Mouse (Mus musculus) heart, postnatal 10 days (tissue): ENCODE results near the gene Cx3cr1. TPM values are rescaled to one million over a fixed set of nuclear protein-coding genes. Genes with fewer than 3 reads are reported as not detected.

Source experiments
- DNase-seq, 2 experiments: peaks; one replicate each; pipeline ENCODE4 v3.0.0; 2021
- intact Hi-C: fragments of 180-260 bp; cut with DNase I; formaldehyde crosslinking; loops from one replicate; pipeline ENCODE4 v1.15.1; 2025
- total RNA-seq, 2 experiments: library from RNA; stranded (reverse); gene quantifications; 2 replicates each; pipeline ENCODE4 v1.2.3; 2021

Cx3cr1 gene
- total RNA-seq, 2 experiments from 2014 or later, result 3.9 to 7.1 TPM

DNA sequence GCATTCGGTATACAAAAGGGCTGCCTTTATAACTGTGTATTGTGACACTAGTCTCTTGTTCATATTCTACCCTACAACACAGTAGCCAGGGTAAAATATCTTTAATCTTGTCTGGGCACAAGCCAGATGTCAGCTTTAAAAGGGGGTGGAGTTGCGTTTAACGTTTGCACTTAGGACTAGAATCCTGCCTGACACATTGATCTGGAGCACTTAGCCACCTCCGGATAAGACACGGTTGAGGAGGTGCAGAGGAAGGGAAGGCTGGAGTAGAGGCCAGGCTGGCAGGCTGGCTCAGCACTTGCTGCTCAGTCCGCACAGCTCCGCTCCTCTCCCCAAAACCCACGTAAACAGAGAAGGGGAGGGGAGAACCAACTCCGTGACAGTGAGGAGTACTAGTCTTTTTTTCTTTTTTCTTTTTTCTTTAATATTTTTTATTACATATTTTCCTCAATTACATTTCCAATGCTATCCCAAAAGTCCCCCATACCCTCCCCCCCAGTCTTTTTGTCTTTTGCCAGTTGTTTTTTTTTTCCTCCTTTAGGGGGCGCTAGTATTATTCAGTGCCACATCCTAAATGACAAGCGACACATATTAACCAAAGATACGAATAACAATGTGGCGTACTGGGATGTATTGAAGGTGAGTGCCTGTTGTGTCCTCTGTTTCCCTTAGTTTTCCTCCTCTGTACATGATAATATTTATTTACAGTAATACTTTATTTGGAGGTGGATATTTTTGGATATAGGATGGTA lies 156.4 kb downstream of the Cx3cr1 start:
- intact Hi-C loops, result loop anchor here (2.0 kb wide), 1 partner anchor 186 kb away; no protein-coding TSS in a partner anchor
- no peak for DNase-seq

DNA sequence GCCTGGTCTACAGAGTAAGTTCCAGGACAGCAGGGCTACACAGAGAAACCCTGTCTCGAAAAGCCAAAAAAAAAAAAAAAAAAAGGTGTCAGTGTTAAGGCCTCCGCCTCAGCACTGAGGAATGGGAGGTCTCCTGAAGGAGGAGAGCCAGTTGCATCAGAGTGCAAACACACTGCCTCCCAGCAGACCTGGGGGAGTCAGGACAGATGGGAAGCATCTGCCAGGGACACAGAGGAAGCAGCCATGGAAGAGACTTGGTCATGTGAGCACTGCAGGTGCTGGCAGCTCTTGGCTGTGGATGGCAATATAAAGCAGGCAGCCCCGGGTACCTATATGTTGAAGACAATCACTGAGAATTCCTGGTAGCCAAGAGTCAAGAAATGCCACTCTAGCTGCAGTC lies 159.7 kb downstream of the Cx3cr1 start:
- DNase-seq, result no peak
- intact Hi-C loops, result no loop called here

DNA sequence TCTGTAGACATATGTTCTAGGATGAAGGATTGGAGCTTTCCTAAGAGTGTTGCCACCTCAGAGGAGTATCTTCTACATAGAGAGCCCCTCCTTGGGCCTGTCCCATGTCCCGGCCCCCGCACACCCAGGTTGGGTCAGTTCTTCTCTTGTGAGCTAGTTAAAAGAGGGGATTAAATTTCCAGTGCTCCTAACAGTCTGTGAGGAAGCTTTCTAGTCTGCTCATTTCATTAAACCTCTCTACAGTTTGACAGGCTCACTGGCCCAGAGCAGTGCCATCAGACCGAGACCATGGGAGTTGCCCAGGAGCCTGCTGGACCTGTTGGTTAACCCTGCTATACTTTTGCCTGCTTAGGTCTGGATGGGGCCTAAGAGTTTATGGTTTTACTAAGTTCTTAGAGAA lies 161.0 kb downstream of the Cx3cr1 start:
- intact Hi-C loops, result no loop called here
- no peak for DNase-seq

DNA sequence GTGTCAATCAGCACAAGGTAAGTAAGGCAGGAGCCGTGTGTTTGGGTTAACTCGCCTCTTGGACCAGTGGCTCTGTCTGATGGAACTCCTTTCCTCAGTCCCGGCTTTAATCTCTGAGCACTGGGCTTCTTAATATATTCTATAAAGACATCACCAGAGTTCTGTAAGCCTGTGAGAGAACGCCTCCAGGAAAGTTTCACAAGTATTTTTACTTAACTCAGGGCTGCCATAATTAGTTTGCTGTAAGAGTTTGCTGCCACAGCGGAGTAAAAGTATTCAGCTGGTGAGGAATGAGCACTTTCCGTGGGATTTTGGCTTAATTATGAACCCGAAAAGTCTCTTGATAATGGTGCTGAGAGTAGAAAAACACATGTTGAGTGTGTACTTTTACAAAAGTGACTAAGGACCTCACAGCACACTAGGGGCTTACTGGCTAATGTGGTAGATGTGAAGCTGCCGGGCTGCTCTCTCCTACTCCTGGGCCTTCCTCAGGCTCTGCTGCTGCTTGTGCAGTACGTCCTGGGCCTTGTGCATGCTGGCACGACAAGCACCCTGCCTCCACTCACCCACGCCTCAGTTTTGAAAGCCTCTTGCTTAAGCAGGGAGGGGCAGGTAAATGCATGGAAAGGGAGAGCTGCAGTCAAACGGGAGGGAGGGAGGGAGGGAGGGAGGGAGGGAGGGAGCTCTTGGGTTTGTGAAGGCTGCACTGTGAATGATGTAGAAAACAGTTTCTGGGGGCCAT lies 167.1 kb downstream of the Cx3cr1 start:
- intact Hi-C loops, result no loop called here
- no peak for DNase-seq

DNA sequence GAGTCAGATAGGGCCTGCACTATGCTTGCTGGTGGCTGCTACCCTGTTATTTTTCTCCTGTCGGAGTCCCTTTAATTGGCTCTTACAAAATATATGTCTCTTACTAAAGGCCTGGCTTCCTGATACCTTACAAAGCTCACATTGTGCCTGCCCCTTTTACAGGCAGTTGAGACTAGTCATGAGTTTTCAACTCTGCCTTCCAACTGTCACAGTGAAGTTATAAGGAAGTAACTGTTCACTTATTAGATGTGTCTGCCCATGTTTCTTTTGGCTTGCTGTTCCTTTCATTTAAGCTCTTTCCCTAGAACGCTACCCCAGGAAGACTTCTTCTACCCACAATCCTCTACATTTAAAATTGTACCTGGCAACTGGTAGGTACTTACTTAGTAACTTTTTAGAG lies 170.2 kb downstream of the Cx3cr1 start:
- intact Hi-C loops, result loop anchor here (10.0 kb wide), 3 partner anchors 105 to 435 kb away; no protein-coding TSS in a partner anchor
- no peak for DNase-seq

DNA sequence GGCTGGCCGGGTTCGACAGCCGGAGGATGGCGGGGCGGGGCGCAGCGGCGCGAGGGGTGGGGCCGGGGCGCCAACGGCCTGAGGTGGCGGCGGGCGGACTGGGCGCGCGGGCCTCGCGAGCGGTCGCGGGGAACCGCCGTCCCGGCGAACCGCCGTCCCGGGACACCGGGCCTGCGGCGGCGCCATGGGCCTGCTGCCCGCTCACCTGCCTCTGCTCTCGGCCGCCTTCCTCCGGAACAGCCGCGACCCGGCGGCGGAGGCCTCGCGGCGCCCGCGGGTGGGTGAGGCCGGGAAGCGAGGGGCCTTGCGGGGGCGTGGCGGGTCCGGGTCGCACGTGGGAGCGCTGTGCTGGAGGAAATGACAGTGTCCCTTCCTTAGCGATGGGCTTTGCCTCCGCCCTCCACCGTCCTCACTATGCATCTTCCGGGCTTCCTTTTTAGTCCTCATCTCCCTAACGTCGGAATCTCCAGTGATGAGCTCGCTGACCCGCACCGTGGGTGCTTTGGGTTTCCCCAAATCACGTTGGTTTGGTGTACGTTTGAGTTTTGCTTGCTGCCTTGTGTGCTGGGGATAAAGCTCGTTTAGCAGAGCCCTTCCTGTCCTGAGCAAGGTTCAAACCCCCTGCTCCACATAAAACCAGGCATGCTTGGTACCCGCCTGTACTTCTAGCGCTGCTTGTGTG lies 174.5 kb downstream of the Cx3cr1 start:
- DNase-seq, result peak in 1 of 2 experiments; percentile 54
- intact Hi-C loops, result loop anchor here (10.0 kb wide), 3 partner anchors 100 to 430 kb away; no protein-coding TSS in a partner anchor

DNA sequence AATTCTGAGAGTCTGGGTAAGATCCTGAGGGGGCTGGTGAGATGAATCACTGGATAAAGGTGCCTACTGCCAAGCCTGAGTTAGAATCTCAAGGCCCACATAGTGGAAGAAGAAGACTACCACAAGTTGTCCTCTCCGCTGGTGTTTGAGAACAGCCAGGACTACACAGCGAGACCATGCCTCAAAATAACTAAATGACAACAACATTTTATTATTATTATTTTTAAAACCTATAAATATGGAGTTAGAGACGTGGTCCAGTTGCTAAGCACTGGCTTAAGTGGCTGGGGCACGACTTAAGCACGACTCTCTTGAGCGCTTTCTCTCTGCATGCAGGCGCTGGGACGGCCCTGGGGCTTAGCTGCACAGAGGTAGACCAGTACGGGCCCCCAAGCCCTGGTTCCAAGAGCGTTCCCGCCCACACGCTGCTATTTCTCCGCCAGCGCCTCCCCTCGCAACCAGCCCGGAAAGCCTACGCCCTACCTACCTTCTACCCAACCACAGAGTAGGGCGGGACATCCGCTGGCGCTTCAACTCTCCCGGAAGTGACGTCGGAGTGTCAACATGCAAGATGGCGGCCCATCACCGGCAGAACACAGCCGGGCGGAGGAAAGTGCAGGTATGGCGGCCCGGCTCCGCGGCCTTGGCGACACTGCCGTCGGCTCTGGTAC lies 175.2 kb downstream of the Cx3cr1 start, which contains the start of gene Wdr48:
TSS of gene Wdr48 (plus strand) at position 540 of the 671 bp plus-strand sequence.
- peak; percentile 98 to 99 for DNase-seq
- intact Hi-C loops, result loop anchor here (10.0 kb wide), 3 partner anchors 100 to 430 kb away; no protein-coding TSS in a partner anchor

DNA sequence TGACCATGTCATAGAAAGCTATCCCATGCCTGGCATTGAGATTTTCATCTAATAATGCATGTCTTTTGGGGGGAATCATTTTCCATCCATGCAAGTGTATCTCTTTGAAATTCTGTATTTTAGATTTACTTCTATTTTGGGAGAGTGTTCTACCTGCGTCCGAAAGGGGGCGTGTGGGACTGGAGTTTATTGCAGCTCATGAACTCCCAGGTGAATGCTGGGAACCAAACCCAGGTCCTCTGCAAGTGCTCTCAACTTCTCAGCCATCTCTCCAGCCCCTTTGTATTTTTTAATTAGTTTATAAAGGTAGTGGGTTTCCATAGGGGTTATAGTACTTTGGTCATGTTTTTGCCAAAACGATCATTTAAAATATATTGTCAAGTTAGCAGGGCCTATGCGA lies 175.8 kb downstream of the Cx3cr1 start:
- intact Hi-C loops, result loop anchor here (10.0 kb wide), 3 partner anchors 99 to 429 kb away; no protein-coding TSS in a partner anchor

DNA sequence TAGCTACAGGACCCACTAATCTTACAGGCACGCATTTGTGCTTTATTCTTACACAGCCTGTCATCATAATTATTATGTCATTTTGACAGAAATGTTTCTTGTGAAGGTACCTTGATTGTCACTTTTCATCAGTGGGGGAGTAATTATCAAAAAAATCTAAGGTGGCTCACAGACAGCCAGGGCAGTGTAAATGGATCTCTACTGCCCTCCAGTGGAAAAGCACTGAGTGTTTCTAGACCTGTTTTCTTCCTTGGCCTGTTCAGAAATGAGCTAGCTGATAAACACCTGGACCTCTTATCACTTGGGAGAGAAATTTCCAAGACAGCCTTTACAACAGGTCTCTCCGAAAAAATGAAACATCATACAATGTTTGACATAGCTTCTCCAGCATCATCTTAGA lies 179.0 kb downstream of the Cx3cr1 start:
- DNase-seq, result peak; percentile 18 to 49
- intact Hi-C loops, result loop anchor here (10.0 kb wide), 3 partner anchors 96 to 426 kb away; no protein-coding TSS in a partner anchor

More for the DNA sequence above, 175.8 kb downstream of the Cx3cr1 start:
- no peak for DNase-seq

DNA sequence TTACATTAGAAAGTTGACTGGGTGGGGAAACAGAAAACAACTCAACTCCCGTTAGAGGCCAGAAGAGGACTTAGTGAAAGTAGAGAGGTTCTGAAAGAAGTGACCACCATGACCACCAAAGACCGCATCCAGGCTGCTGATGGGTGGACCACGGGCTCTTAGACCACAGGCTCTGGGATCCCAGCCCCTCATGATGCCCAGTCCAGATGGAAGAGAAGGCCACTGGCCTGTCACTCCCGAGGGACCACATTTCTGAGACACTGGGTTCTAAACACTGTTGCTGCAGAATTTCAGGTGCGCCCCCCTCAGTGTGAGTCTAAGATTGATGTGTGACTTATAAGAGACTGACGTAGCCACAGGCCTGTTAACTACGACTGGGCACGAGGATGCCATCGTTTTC lies 180.2 kb downstream of the Cx3cr1 start:
- no peak for DNase-seq
- intact Hi-C loops, result no loop called here

DNA sequence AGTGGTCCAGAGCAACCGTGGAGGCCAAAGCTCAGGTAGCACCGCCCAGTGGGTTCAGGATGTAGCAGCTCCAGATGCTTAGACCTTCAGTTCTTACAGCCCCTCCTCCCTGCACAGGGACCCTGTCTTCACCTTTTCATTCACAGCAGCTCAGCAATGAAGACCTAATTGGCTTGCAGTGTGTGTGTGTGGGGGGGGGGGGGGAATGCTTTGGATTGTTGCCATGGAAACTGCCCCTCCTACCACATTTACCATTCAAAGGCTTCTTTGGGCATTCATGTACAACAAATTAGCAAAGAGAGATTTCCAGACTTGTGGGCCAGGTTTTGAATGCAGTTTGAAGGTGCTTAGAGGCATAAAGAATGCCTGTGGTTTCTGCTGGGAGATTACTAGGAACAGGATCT lies 180.8 kb downstream of the Cx3cr1 start:
- intact Hi-C loops, result no loop called here
- DNase-seq, result no peak

DNA sequence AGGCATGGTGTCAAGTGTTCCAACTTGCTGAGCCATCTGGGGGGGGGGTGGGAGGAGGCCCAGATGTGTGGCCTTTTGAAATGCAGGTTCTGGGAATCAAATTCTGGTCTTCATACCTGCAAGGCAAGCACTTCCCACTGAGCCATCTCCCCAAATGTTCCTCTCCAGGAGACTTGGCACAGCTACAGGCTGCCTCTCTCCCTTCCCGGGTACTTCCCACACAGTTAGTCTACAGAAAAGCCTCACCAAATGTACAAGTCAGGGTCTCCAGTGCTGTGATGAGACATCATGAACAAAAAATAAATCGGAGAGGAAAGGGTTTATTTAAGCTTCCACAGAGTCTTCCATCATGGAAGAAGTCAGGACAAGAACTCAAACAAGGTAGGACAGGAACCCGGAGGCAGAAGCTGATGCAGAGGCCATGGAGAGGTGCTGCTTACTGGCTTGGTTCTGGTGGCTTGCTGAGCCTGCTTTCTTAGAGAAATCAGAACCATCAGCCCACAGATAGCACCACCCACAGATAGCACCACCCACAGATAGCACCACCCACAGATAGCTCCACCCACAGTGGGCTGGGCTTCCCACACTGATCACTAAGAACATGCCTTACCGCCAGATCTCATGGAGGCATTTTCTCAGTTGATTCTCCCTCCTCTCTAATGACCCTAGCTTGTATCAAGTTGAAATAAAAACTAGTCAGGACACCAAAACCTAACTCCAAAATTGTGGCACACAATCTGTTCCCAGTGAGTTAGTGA lies 182.4 kb downstream of the Cx3cr1 start:
- intact Hi-C loops, result no loop called here

DNA sequence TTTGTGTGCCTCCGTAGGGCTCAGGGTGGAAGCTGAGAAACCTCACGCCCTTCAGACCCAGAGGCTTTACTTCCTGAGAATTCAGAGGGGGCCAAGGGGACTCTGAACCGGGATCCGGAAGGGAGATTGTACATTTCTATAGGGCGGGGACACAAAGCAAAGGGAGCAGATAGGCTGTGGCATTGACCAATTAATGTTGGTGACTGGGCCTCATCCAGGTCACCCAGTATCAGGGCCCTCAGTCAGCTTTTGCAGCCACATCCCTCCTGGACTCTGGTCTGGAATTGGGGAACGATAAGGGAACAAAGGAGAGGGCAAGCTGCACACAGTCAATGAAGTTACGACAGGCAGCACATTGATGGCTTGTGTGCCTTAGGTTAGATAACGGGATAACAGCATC lies 215.5 kb downstream of the Cx3cr1 start:
- intact Hi-C loops, result no loop called here
- no peak for DNase-seq

More for the DNA sequence above, 182.4 kb downstream of the Cx3cr1 start:
- no peak for DNase-seq

DNA sequence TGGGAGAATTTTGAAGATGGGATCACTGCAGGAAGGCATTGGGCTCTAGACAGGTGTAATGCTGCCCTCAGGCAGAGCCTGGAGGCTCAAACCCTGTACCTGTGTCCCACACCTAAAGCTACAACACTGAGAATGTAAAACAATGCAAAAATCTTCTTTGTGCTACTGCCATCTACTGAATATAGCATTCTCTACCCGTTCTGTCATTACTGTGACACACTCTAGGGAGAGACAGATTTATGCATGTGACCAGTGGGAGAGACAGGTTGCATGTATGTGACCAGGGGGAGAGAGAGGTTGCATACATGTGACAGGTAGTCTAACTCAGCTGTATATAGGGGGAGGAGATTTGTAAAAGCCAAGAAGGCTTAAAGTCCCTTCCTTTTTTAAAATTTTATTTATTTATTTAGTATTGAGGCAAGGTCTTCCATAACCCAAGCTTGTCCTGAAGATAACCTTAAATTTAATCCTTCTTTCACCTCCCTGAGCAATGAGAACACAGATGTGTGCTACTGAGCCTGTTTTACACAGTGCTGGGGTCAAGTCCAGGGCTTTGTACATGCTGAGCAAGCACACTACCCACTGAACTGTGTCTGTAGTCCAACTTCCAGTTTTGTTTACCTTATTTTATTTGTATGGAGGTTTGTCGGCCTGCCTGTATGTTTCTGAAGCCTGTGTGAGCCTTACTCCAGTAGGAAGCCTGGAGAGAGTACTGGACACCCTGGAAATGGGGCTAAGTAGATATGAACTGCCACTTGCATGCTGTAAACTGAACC lies 216.4 kb downstream of the Cx3cr1 start:
- intact Hi-C loops, result no loop called here
- DNase-seq, result no peak

DNA sequence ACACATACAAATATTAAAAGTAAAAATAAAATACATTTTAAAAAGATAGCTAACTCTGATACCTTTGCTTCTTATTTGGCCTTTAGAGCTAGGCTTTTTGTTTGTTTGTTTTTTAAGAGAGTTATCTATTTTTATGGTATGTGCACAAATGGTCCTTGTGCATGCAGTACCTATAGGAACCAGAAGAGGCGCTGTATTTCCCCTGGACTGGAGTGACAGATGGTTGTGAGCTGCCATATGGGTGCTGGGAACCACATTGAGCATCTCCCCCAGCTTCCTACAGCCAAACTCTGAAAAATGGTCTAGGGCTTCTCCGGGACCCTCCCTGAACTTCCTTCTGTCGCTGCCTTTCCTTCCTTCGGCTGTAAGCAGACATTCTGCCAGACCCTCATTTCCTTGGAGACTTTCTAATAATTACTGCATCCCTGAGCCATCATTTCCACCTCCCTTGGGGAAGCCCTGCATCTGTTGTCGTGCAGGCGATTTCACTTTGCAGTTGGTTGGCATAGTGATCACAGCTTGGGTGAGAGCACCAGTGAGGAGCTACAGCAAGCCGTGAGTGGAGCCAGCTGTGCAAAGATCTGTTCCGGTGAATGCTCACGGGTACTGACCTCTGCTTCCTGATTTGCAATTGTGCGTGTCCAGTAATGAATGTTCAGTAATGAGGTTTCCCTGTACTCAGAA lies 217.2 kb downstream of the Cx3cr1 start:
- intact Hi-C loops, result no loop called here
- DNase-seq, result no peak
